Mouse (Mus musculus) A20 (cell line): ENCODE measurements around the gene Ugt1a6a.

Experiments used
- DNase-seq: peaks from one replicate; pipeline ENCODE4 v3.0.0-alpha.2; 2011; ENCODE audit warnings: low read depth, low spot score

Gene Ugt1a6a

GRCm38 (mm10) chr1:88249596-88249995 is 115.0 kb downstream of the Ugt1a6a start:
- DNase-seq: no peak

- no peak for DNase-seq
These were observed 115.4 kb downstream of the Ugt1a6a start for GRCm38 (mm10) chr1:88250023-88250422.

GRCm38 (mm10) chr1:88253106-88253505 is 118.5 kb downstream of the Ugt1a6a start:
- peak; percentile 86 for DNase-seq

DNA sequence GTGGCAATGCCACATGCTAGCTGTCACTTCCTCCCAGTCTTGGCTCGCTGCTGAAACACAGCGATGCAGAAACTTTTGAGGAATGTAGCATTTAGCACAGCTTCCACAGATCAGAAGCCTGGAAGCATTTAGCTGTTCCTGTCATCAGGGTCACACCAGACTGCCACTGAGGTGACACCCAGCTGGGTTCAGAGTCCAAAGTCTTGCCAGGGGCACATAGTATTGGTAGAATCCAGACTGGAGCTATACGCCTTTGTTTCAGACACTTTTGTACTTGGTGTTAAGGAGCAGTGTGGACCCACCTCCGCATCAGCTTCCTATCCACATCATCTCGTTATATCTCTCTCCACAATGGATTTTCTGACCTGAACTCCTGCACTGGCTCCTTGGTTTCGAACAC is 118.9 kb downstream of the Ugt1a6a start:
- DNase-seq: no peak

GRCm38 (mm10) chr1:88254793-88255465 is 120.3 kb downstream of the Ugt1a6a start:
- no peak for DNase-seq

GRCm38 (mm10) chr1:88255466-88255857 is 120.9 kb downstream of the Ugt1a6a start:
- no peak for DNase-seq

DNA sequence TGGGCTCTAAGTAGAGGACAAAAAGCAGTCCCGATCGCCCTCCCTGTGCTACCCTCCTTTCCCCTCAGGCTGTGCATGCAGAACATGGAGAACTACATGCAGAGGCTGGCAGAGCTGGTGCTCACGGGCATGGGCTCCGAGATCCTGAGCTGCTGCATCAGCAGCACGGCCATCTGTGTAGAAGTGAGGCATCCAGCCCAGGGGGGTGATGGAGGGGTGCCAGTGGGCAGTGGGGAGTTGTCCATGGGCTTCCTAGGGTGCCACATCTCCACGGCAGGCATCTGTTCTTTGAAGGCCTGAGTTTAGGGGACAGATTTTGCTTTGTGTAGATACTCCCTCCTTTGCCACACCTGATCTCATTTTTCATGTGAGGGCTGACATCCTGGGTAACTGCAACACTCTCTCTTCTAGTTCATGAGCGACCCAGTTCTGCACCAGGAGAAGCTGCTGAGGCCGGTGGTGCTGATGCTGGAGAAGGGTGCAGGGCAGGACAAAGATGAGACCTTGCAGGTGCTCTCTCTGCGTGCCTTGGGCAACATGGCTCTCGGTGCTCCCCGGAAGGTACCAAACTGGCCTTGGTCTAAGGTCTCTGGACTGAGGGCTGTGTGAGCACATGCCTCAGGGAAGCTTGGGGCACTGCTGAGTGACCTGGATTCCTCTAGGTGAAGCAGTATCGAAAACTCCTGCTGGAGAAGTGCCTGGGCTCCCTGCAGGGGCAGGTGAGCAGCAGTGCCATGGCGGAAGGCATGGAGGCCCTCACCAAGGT is 121.6 kb downstream of the Ugt1a6a start:
- DNase-seq: no peak

- DNase-seq: no peak
These were observed 122.5 kb downstream of the Ugt1a6a start for GRCm38 (mm10) chr1:88256886-88257663.

DNA sequence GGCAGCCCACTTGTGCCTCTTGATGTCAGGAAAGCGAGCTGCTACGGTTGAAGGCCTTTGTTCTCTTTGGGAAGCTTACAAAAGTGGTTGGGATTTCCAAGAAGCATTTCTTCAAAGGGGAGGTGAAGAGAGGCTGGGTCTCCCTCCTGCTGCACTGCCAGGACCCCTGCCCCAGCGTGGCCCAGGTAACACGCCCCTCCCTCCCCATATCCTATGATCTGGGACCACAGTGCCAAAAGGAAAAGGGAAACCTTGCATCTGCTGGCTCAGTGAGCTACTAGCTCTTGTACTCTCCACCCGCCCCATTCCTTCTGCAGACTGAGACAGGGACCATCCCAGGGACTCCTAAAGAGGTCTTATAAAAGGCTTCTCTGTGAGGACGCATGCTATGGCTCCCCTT is 123.1 kb downstream of the Ugt1a6a start:
- no peak for DNase-seq

DNA sequence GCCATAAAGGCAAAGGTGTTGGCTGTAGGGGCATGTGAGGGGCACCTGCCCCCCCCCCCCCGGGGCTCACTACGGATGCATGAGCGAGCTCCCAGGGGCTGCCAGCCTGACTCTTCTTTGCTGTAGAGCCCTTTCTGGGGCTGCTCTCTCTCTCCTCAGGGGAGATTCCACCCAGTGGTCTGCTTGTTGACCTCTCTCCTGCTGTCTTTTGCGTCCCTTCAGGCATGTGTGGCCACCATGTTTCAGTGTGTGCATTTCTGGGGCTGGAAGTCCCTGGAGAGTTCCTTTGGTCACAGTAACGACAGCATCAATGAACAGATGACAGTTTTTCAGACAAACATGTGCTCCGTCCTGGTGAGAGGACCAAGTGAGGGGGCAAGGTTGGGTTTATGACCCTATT is 123.8 kb downstream of the Ugt1a6a start:
- DNase-seq: no peak

DNA sequence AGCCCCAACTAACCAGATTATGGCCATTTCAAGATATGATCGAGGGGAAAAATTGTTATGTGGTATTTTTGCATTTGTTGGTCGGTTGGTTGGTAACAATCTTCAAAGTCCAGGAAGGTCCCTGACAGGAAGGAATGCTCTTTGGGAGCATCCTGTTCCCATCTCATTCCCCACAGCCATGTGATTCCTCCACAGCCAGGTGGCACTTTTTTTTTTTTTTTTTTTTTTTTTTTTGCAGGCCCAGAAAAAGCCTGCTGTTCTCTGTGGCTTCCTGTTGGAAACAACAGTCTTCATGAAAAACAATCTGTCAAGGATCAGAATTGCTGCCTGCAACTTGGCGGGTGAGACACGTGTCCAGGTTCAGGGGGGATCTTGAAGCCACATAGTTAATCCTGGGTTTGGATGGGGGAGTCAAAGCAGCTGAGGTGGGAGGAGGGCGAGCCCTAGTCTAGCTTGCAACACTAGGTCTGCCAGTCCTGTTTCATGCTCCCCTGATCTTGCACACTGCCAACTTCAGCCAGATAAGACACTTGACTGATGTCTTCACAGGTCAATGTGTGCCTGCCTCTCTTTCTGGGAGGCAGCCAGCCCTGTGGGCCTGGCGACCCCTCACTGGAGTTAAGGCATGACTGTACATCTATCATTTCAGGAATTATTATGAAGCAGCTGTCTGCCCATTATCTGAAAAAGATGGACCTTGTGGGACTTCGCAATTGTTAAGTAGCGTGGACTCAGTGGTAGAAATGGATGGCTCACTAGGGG is 124.5 kb downstream of the Ugt1a6a start:
- peak; percentile 57 for DNase-seq

- DNase-seq: no peak
These were observed 125.0 kb downstream of the Ugt1a6a start for GRCm38 (mm10) chr1:88259643-88260024.

DNA sequence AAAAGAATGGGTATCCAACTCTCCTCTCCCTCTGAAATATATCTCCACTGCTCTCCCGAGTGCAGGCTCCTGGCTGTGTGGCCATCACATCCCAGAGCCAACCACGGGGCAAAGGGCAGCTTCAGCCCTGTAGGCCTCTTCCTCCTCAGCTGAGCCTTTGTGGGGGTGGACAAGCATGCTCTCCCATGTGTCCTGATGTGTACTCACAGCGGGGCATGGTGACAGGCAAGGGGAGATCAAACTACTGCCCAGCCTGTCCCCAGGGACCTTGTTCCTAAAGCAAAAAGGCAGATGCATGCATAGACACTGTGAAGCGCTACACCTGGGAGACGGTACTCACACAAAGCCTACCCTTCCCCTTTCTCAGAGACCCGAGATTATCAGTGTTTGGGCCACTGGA is 125.5 kb downstream of the Ugt1a6a start:
- DNase-seq: peak; percentile 57

DNA sequence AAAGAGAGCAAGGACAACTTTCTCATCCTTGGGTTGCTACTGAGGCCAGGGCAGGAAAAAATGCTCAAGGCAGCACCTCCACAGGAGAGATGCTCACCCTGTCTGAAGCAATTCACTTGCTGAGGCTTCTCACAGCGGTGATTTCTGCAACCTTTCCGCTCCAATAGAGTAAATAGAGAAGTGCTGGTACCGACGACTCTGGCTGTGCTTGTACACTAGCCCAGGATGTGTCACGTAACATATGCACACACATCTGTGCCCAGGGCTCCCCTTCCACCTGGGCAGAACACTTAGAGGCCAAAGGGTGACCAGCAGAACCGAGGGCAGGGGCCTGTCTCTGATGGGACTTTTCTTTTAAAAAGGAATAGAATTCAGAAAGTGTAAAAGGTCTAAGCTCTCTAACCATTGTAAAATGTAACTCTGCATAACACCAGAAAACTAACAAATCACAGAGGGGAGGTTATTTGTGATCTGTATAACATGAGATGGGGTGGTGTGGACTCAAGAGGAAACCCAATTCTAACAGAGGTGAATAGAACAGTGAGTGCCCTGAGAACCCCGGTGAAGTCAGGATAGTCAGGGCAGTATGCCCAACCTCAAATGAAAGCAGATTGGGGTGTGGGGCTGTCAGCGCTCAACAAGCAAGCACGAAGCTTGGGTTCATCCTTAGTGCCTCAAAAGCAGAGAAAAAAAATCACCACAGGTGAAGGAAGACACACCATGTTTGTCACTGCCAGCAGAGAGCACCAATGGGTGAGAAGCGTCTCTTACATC is 126.2 kb downstream of the Ugt1a6a start:
- peak; percentile 65 for DNase-seq

- peak; percentile 67 for DNase-seq
These were observed 127.1 kb downstream of the Ugt1a6a start for GRCm38 (mm10) chr1:88261706-88262105.

GRCm38 (mm10) chr1:88262255-88262654 is 127.6 kb downstream of the Ugt1a6a start:
- no peak for DNase-seq

GRCm38 (mm10) chr1:88262961-88263360 is 128.4 kb downstream of the Ugt1a6a start:
- DNase-seq: no peak

DNA sequence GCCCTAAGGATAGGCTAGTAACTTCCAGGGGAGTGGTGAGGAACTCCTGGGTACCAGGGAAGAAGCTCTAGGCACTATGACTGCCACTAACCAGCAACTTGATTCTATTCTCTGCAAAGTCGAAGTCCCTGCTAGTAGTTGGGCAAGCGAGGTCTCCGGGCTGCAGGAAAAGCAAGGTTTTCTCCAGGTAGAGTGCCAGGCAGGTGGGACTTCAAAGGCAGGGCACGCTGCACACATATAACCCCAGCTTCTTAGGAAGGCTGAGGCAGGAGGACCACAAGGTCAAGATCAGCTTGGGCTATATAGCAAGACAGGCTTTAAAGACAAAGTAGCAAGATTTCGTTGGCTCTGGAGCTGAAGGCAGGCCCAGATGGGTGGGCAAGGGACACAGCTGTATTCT is 129.2 kb downstream of the Ugt1a6a start:
- no peak for DNase-seq

DNA sequence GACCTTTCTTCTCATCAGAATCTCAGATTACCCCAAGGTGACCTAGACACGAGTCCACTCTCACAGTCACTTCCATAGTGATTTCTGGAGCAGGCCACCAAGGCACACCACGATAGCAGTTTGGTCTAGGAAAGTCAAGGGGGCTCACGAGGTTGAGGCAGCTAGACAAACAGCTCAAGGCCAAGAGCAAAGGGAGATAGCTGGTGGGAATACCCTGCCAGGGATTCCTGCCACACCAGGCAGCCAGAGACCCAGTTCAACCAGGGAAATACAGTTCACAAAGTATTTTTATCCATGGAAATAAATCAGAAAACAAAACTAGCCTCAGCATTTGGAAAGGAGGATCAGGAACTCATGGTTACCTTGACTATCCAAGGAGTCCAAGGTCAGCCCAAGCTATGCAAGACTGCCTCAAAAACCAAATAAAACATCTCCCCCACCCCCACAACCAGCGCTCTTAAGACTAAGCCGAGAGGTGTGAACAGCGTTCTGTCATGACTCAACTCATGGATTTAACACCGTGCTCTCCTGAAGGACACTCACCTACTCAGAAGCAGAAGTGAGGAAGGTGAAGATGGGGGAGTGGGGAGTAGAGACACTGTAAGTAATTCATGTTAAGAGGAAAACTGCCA is 129.7 kb downstream of the Ugt1a6a start:
- no peak for DNase-seq

GRCm38 (mm10) chr1:88264869-88265240 is 130.2 kb downstream of the Ugt1a6a start:
- no peak for DNase-seq

DNA sequence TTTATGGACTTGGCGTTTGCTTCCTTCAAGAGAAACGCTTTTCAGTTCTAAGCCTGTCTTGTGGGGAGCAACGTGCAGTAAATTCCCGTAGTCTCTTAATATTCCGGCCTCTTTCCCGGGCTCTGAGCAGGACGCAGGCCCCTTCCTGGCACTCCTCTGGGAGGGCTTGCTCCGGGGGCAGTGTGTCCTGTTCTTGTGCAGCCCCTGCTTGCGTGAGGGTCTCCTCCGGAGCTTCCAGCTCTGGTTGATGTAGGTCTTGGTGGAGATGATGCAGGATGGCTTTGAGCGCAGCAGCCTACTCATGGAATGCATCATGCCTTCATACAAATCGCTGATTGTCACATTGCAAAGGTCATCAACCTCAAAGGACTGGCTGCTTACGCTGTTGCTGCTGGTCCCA is 131.5 kb downstream of the Ugt1a6a start:
- no peak for DNase-seq
